Mouse (Mus musculus): ENCODE measurements around the gene Insr.
"Not testable (repeated sequence)": the region's sequence is repeated elsewhere in the genome, so short reads cannot be mapped to it uniquely, and the experiment has no call there.

Insr gene

GRCm38 (mm10) chr8:3278934-3279720 is at the start of gene Insr:
Insr (minus strand) TSS chr8:3279617.
- DNase-seq: peak; percentile 92 to 93

- DNase-seq: peak; percentile 46 to 47
Observed at GRCm38 (mm10) chr8:3327538-3328245, 48.3 kb upstream of the Insr start.

GRCm38 (mm10) chr8:3327056-3327455 is 47.6 kb upstream of the Insr start:
- no peak for DNase-seq

DNA sequence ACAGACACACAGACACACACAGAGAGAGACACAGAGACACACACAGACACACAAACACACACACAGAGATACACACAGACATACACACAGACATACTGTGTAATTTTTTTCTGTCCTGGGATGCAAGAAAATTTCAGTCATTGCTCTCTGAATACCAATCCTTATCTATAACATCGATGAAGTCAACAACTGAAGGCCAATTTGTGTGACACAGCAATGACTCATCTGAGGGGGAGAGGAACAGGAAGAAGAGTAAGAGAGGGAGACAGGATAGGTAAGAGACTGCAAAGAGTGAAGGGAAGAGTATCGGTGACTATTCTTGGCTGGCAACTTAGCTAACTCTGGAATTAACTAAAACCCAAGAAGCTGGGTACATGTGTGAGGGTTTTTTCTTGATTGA is 44.8 kb upstream of the Insr start:
- DNase-seq: no peak

- DNase-seq: not testable (repeated sequence)
Observed at GRCm38 (mm10) chr8:3319267-3319666, 39.9 kb upstream of the Insr start.

GRCm38 (mm10) chr8:3316585-3316984 is 37.2 kb upstream of the Insr start:
- no peak for DNase-seq

GRCm38 (mm10) chr8:3314345-3314744 is 34.9 kb upstream of the Insr start:
- no peak for DNase-seq

GRCm38 (mm10) chr8:3313843-3314242 is 34.4 kb upstream of the Insr start:
- DNase-seq: no peak

DNA sequence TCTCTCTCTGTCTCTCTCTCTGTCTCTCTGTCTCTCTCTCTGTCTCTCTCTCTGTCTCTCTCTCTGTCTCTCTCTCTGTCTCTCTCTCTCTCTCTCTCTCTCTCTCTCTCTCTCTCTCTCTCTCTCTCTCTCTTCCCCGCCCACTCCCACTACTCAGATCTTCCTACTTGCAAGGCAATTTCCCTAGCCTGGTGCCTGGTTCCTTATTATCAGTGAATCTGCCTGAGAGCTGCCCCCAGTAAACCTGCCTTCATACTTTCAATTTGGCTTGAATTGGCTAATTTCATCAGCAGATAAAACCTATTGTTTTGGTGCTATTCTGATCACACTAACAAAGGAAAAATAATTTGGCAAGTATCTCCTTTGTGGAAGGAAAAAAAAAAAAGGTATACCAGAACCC is 34.0 kb upstream of the Insr start:
- not testable (repeated sequence) for DNase-seq

DNA sequence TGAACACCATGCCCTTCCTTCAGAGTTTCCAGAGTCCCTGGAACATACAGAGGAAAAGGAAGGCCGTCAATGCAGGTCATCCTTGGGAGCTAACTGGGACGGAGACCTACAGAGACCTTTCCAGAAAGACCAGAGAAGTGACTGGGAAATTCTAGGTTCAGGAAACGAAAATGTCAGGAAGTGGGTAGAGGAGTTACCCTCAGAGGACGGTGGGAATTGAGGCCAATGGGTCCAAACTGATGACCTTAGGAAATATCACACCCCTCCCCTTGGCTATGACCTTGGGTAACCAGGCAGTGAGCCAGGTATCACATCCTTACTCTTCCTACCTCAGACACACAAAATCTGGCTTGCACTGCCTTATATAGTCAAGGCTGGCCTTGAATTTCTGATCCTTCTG is 32.1 kb upstream of the Insr start:
- DNase-seq: no peak

GRCm38 (mm10) chr8:3309636-3310035 is 30.2 kb upstream of the Insr start:
- no peak for DNase-seq

DNA sequence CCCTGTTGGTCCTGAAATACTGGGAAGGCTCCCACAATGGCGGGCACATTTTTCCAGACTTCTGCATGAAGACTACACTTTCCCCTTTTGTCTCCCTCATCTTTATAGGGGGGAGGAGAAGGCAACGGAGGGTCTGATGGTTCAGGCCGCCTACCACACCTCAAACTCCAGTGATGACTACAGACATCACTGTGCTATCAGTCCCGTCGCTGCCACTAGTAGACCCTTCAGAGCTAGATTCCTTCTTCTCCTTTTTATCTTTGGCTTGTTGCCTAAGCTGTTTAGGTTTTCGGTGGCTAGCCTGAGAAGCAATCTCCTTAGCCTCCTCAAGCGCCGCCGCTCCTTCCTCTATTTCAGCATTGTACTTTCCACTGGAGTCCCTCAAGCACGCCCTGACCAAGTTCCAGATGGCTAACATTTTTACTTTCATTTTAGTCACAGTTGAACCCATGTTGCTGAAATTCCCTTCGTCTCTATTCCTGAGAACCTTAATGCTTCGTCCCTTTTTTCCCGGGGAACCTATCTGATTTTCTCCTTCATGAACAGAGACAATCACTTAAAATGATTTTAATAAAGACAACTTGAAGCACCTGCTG is 28.9 kb upstream of the Insr start:
- peak in 1 of 2 experiments; percentile 10 for DNase-seq

GRCm38 (mm10) chr8:3302131-3302530 is 22.7 kb upstream of the Insr start:
- DNase-seq: no peak

GRCm38 (mm10) chr8:3299322-3299721 is 19.9 kb upstream of the Insr start:
- DNase-seq: no peak

DNA sequence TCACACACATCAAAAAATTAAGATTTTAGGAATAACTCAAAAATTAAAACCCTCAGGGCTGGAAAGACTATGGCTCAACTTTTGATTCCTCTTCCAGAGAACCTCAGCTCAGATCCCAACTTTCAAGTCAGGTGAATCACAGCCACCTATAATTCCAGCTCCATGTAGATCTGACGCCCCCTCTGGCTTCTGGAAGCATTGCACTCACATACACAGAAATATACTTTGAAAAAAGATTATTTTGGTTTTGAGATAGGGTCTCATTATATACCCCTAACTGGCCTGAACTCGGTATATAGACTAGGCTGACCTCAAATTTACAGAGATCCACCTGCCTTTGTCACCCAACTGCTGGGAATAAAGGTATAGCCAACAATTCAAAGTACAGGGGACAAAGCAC is 6.4 kb upstream of the Insr start:
- DNase-seq: no peak

GRCm38 (mm10) chr8:3284656-3285055 is 5.2 kb upstream of the Insr start:
- DNase-seq: no peak

- DNase-seq: no peak
Observed at GRCm38 (mm10) chr8:3281296-3281695, 1.9 kb upstream of the Insr start.

DNA sequence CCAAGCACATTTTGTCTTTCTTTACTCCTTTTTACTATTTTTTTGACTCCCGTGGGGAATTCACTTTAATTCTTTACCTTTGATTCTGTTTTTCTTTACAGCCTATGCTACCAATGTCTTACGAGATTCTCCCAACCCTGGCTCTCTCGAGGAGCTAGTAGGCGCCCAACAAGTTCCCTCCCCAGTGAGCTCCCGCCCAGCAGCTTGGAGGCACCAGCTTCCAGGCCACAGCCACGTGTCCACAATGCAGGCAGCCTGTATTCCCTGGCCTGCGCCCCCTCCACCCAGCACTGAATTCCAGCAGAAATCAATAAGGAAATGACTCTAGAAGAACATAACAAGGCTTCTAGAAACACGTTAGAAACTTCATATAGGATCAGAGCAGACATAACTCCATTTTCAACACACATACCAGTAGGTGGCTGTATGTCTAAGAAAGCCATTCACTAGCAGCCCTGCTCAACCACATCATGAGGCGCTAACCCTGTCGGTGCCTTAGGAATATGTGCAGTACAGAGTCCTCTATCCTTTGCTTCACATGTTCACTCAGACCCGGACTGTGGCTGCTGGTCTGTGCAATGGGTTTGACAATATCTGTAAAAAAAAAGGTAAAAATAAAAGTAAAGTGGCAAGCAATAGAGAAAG is 971 bp upstream of the Insr start:
- peak in 1 of 2 experiments; percentile 12 for DNase-seq

GRCm38 (mm10) chr8:3279721-3280077 is 282 bp upstream of the Insr start:
- DNase-seq: no peak

GRCm38 (mm10) chr8:3278181-3278820 is 1.1 kb downstream of the Insr start:
- peak; percentile 11 to 18 for DNase-seq

- no peak for DNase-seq
Observed at GRCm38 (mm10) chr8:3277266-3277665, 2.2 kb downstream of the Insr start.

- DNase-seq: no peak
Observed at GRCm38 (mm10) chr8:3276009-3276408, 3.4 kb downstream of the Insr start.

DNA sequence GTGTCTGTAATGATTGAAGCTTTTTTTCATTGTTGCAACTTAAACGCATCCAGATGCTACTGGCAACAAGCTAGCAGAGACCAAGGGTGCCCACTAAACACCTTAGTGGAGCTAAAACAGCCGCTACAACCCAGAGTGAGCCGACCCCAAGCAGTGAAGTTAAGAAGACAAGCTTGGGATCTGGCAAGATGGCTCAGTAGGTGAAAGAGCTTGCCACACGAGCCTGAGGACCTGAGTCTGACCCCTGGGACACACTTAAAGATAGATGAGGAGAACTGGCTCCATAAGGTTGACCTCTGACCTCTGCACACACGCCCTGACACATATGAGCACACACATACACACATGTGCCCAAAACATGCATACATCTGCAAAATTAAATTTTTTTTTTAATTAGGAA is 4.2 kb downstream of the Insr start:
- no peak for DNase-seq

Data from B cell, adult 2 months (primary cell).